Mouse (Mus musculus) heart, embryonic 12.5 days (tissue): ENCODE results near the gene Pemt. TPM values are rescaled to one million over a fixed set of nuclear protein-coding genes. Genes with fewer than 3 reads are reported as not detected.

ENCODE experiments used
- ATAC-seq: fragments of 200-750 bp; cut with Nextera tagmentation; 2 replicates; pipeline ENCODE4 v1.8.0; 2017; ENCODE audit warnings: moderate TSS enrichment, moderate library complexity; ENCODE audit not compliant: insufficient number of reproducible peaks, low FRiP score
- H3K27ac ChIP-seq: fragments of 300-500 bp; sonication (generic); 2 replicates; pipeline ENCODE4 v1.5.1; 2016; ENCODE audit warnings: mild to moderate bottlenecking, moderate library complexity; ENCODE audit not compliant: poor library complexity, severe bottlenecking
- H3K27me3 ChIP-seq: fragments of 300-500 bp; sonication (generic); replicated peaks from 2 replicates; pipeline ENCODE4 v1.6.1; 2016; ENCODE audit warnings: mild to moderate bottlenecking, moderate library complexity
- H3K36me3 ChIP-seq: fragments of 300-500 bp; sonication (generic); 2 replicates; pipeline ENCODE4 v1.6.1; 2016; ENCODE audit warnings: mild to moderate bottlenecking, moderate library complexity
- H3K4me1 ChIP-seq: fragments of 300-500 bp; sonication (generic); replicated peaks from 2 replicates; pipeline ENCODE4 v1.6.1; 2016; ENCODE audit warnings: mild to moderate bottlenecking
- H3K4me2 ChIP-seq: fragments of 300-500 bp; sonication (generic); 2 replicates; pipeline ENCODE4 v1.6.1; 2016; ENCODE audit warnings: mild to moderate bottlenecking, moderate library complexity
- H3K4me3 ChIP-seq: fragments of 300-500 bp; sonication (generic); 2 replicates; pipeline ENCODE4 v1.5.1; 2016; ENCODE audit warnings: mild to moderate bottlenecking
- H3K9ac ChIP-seq: fragments of 300-500 bp; sonication (generic); 2 replicates; pipeline ENCODE4 v1.6.1; 2016; ENCODE audit warnings: mild to moderate bottlenecking, moderate library complexity
- H3K9me3 ChIP-seq: fragments of 300-500 bp; sonication (generic); replicated peaks from 2 replicates; pipeline ENCODE4 v1.6.1; 2016; ENCODE audit warnings: mild to moderate bottlenecking, moderate library complexity
- WGBS: fragments of 180-500 bp; shearing (Covaris S2); methylation state at CpG from one replicate; pipeline ENCODE4 v1.1.7; 2016; 5-methylcytosine and 5-hydroxymethylcytosine counted together
- polyA plus RNA-seq: library from polyadenylated mRNA; unstranded; fragments of >200 nt; fragmentation: Nextera tagmentation; extraction: Ambion mirVana; gene quantifications from 2 replicates; pipeline ENCODE4 v1.2.1, GENCODE M21; 2016

Pemt gene
- polyA plus RNA-seq, 1 experiment from 2014 or later = 12.6 TPM

DNA sequence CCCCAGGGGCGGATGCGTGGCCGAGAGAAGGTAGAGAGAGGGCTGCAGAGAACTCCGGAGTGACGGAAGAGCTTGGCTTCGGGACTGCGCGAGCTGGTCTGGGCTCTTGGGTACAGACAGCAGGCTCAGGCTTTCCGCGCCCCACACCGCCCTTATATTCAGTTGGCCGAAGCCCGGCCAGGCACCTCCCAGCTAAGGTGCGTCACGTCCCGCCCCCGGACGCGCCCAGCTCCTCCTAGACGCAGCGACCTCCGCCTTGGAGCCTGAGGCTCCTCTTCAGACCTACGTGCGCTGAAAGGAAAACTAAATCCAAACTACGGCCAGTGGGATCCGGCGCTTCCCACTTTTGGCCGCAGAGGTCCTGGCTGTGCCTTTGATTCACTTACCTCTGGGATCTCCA lies 81.5 kb downstream of the Pemt start, which contains the start of gene Rasd1:
Rasd1 (minus strand) TSS at position 127 of the 400 bp plus-strand sequence.
- peaks cover 21% of the 10 kb centered on the region for H3K36me3 ChIP-seq
- under 1% methylated on average over 28 of the region's 28 CpGs for WGBS
- ATAC-seq = peak; percentile 83
- H3K27ac ChIP-seq = peak within 1 kb of the TSS; percentile 82
- H3K9me3 ChIP-seq = no peaks in the 10 kb centered on the region
- H3K4me1 ChIP-seq = peaks cover 62% of the 10 kb centered on the region
- peak within 1 kb of the TSS; percentile 63 for H3K4me3 ChIP-seq
- H3K27me3 ChIP-seq = no peaks in the 10 kb centered on the region
- peak within 1 kb of the TSS; percentile 97 for H3K4me2 ChIP-seq
- H3K9ac ChIP-seq = peak within 1 kb of the TSS; percentile 81

DNA sequence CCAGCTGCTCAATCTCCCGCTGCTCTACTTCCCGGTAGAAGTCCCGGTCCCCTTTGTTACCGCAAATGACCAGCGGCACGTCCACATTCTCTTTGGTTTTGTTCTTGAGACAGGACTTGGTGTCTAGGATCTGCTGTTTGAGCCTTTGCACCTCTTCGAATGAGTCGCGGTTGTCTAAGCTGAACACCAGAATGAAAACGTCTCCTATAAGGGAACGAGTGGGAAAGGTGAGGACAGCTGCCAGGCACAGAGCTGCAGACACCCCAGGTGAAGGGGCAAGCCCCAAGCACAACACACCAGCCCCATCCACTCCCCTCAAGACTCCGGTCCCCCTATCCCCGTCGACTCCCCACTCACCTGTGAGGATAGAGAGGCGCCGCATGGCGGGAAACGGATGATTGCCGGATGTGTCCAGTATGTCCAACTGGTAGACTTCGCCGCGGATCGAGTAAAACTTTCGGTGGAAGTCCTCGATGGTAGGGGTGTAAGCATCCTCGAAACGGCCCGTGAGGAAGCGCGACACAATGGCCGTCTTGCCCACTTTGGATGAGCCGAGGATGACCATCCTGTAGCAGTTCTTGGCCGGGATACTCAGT lies 82.0 kb downstream of the Pemt start:
- WGBS = under 1% methylated on average over 33 of the region's 33 CpGs
- no peaks in the 10 kb centered on the region for H3K27me3 ChIP-seq
- H3K4me1 ChIP-seq = peaks cover 67% of the 10 kb centered on the region
- peak overlapping the region; percentile 97 for H3K4me2 ChIP-seq
- H3K27ac ChIP-seq = peak overlapping the region; percentile 82; the same call in 1 of the 2 replicates
- peak overlapping the region; percentile 63 for H3K4me3 ChIP-seq
- no peaks in the 10 kb centered on the region for H3K9me3 ChIP-seq
- H3K36me3 ChIP-seq = peaks cover 21% of the 10 kb centered on the region
- H3K9ac ChIP-seq = peak overlapping the region; percentile 81
- 0 out of 2 replicates have a peak, but pooled peaks have one; percentile 13 for ATAC-seq

DNA sequence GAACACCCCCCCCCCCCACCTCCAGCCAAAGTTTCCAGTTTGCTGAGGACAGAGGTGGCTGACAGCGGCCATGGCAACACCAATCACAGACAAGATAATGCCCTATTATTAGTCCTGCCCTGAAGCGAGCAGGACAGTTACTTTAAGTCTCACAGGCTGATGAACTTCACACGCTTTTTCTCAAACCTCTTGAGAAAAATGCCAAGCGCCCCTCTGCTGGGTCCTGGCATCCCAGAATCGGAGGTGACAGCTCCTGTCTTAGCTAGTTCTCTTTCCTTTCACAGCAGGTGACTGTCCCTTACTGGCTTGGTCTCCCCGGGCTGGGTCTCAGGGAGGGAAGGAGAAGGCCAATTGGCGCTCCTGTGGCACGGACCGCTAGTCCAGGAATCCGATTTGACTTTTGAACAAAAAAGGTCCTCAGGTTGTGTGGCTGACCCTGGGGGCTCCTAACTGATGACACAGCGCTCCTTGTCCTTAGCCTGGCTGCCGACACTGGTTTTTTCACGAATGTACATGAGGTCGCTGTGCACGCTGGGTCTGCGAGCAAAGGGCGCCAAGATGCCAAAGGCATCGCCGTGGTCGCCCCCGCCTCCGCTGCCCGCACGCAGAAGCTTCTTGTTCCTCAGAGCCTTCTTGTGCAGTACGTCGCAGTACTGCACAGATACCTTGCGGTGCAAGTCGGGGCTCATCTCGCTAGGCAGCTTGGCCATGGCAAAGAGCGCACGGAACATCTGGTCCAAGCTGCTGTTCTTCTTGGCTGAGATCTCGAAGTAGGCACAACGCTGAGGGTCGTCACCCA lies 82.7 kb downstream of the Pemt start:
- peak overlapping the region; percentile 97 for H3K4me2 ChIP-seq
- H3K4me1 ChIP-seq = peaks cover 74% of the 10 kb centered on the region
- H3K9me3 ChIP-seq = no peaks in the 10 kb centered on the region
- H3K27ac ChIP-seq = 0 out of 2 replicates have a peak overlapping the region, but pooled peaks have one; percentile 30
- no peaks in the 10 kb centered on the region for H3K27me3 ChIP-seq
- peaks cover 21% of the 10 kb centered on the region for H3K36me3 ChIP-seq
- peak overlapping the region; percentile 81 for H3K9ac ChIP-seq
- WGBS = 7% methylated on average over 34 of the region's 34 CpGs
- ATAC-seq = no peak
- peak overlapping the region; percentile 63 for H3K4me3 ChIP-seq

DNA sequence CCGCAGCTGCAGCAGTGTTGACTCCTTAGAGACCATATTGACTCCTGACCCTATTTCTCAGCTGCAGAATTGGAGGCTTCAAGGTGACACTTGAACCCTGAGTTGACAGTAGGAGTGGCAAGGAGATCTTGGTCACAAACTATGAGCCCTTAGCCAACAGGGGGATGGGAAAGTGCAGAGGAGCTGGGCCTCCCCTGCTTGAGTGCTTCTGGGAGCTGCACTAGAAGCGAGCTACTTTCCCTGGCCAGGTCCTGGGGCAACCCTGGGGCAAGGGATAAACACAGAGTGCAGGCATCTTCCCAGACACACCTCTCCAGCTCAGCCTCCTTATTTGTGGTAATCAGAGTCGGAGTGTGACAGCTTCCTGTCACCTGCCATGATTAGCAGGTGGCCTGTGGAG lies 83.7 kb downstream of the Pemt start:
- peak overlapping the region; percentile 28; the same call in 1 of the 2 replicates for H3K9ac ChIP-seq
- 63% methylated on average over 3 of the region's 3 CpGs for WGBS
- peaks cover 77% of the 10 kb centered on the region for H3K4me1 ChIP-seq
- H3K27ac ChIP-seq = peak overlapping the region; percentile 30
- ATAC-seq = no peak
- H3K27me3 ChIP-seq = no peaks in the 10 kb centered on the region
- no peaks in the 10 kb centered on the region for H3K9me3 ChIP-seq
- H3K36me3 ChIP-seq = peaks cover 21% of the 10 kb centered on the region
- H3K4me2 ChIP-seq = peak overlapping the region; percentile 14; the same call in 1 of the 2 replicates
- H3K4me3 ChIP-seq = no peak overlapping the region

DNA sequence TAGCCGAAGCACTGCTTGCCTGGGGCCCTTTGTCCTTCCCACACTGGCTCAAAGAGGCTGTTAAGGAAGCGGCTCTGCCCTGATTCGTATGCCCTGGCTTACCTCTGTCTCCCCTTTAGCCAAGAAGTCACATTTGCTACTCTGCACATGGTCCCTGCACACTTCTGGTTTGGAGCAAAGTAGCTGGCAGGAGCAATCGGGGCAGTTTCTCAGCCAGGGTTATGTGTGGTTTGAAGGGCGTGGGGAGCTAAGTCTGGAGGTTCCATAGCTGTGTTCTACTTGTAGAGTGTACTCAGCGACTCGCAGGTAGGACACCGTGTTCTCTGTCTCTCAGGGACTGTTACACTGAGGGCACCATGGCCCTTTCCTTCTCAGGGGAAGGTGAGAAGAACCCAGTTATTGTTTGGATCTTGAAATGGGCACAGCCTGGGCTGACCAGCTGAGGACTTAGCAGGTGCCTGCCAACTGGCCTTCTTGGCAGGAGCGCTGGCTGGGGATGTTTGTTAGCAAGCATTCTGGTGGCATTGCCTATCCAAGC lies 84.9 kb downstream of the Pemt start:
- no peak overlapping the region for H3K4me3 ChIP-seq
- 56% methylated on average over 9 of the region's 9 CpGs for WGBS
- peaks cover 74% of the 10 kb centered on the region for H3K4me1 ChIP-seq
- peak overlapping the region; percentile 49; the same call in 1 of the 2 replicates for H3K9ac ChIP-seq
- peak overlapping the region; percentile 91 for H3K27ac ChIP-seq
- H3K36me3 ChIP-seq = peaks cover 21% of the 10 kb centered on the region
- peak overlapping the region; percentile 11 for H3K4me2 ChIP-seq
- ATAC-seq = no peak
- H3K9me3 ChIP-seq = no peaks in the 10 kb centered on the region
- H3K27me3 ChIP-seq = no peaks in the 10 kb centered on the region

DNA sequence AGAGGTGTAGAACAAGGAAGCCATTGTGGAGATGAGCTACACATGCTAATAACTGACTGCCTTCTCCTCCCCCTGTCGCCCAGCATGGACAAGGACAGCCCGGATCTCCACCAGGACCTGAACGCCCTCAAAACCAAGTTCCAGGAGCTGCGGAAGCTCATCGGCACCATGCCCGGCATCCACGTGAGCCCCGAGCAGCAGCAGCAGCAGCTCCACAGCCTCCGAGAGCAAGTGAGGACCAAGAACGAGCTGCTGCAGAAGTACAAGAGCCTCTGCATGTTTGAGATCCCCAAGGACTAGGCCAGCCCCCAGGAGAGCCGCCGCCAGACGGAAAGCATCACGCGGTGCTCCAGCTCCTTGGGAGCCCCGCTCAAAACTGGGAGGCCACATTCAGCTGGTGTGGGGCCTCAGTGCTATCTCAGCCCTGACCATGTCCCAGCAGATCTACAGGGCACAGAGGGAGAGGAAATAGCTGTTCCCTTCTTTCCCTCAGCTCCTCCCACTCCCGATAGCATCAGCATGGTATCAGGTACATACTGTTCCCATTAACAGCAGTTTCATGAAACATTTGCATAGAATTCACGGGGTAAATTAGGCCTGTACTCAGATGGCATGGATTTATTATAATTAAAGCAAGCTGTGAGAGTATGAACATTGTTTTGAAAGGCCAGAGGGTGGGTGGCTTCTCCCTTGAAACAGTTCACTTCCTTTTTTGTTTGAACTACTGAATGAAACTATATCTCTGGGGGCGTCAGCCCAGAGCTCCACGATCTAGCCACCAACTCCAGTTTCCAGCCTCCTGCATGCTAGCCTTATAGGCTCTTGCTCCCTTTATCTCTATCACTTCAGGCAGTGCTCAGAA lies 85.6 kb downstream of the Pemt start:
- Histone ChIP-seq H3K36me3 (peaks cover 25% of the 10 kb centered on the region), H3K9ac (peak overlapping the region; percentile 50; the same call in 1 of the 2 replicates), H3K4me3 (no peak overlapping the region), H3K4me2 (peak overlapping the region; percentile 11; the same call in 1 of the 2 replicates), H3K9me3 (no peaks in the 10 kb centered on the region), H3K27ac (peak overlapping the region; percentile 91), H3K4me1 (peaks cover 67% of the 10 kb centered on the region), H3K27me3 (no peaks in the 10 kb centered on the region)
- no peak for ATAC-seq
- WGBS = 52% methylated on average over 20 of the region's 20 CpGs

DNA sequence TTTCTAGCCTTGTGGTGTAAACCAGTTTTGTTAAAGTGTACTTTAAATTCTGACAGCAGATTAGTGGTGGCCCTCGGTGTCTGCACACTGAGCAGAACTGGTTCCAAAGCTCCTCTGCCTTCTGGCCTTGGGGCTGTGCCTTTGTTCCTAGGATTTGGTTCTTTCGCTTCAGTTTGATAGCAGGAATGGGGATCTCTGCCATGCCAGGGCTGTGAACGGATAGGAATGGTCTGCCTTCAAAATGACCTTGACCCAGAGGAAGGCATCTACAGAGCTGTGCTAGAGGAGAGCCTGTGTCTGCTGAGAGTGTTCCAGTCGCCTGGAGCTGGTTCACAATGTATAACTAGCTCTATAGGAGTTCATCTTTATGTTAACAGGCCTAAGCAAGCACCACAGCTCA lies 86.8 kb downstream of the Pemt start:
- peaks cover 27% of the 10 kb centered on the region for H3K36me3 ChIP-seq
- H3K4me2 ChIP-seq = no peak overlapping the region
- H3K27me3 ChIP-seq = no peaks in the 10 kb centered on the region
- no peak for ATAC-seq
- no peaks in the 10 kb centered on the region for H3K9me3 ChIP-seq
- WGBS = 57% methylated on average over 4 of the region's 4 CpGs
- peaks cover 61% of the 10 kb centered on the region for H3K4me1 ChIP-seq
- no peak overlapping the region for H3K4me3 ChIP-seq
- peak overlapping the region; percentile 91 for H3K27ac ChIP-seq
- H3K9ac ChIP-seq = peak overlapping the region; percentile 41; the same call in 1 of the 2 replicates

DNA sequence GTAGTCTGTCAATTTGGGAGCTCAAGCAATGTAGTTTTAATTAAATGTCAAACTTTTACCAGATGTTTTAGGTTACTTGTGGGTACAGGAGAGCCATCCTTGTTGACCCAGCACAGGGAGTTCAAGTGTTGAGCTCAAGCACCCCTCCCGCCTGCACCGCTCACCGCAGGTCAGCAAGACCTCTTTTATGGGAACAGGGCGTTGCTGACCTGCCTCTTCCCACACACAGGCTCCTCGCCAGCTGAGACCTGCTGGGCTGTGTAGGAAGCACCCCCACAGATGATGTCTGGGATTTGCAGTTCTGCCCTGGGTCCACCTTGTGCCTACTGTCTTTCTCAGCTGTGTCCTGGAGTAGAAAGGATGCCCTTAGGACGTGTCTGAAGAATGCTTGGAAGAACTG lies 89.5 kb downstream of the Pemt start:
- Histone ChIP-seq H3K4me3 (no peak overlapping the region), H3K9ac (no peak overlapping the region), H3K36me3 (peaks cover 16% of the 10 kb centered on the region; the same call in 1 of the 2 replicates), H3K4me2 (no peak overlapping the region), H3K27me3 (no peaks in the 10 kb centered on the region), H3K9me3 (no peaks in the 10 kb centered on the region), H3K4me1 (peaks cover 50% of the 10 kb centered on the region), H3K27ac (no peak overlapping the region)
- WGBS = 76% methylated on average over 6 of the region's 6 CpGs
- no peak for ATAC-seq

DNA sequence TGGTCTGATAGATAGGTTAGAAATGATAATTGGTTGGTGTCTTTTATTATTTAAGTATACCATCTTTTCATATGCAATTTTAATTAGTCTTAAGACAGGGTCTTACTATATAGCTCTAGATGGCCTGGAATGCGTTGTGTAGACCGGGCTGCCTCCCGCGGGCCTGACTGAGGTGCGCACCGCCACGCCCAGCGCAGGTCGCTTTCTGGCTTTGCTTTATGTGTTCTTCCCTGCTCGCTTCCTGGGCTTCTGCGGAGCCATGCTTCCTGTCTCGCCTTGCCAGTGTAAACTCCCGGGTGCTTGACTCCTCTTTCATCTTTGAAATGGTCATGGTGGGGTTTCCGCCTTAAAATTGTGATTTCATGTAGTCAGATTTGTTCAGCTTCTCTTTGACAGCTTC lies 93.4 kb downstream of the Pemt start:
- H3K9ac ChIP-seq = no peak overlapping the region
- no peak overlapping the region for H3K4me3 ChIP-seq
- 85% methylated on average over 14 of the region's 14 CpGs for WGBS
- H3K9me3 ChIP-seq = no peaks in the 10 kb centered on the region
- no peaks in the 10 kb centered on the region for H3K27me3 ChIP-seq
- H3K4me1 ChIP-seq = peaks cover 31% of the 10 kb centered on the region
- no peak overlapping the region for H3K27ac ChIP-seq
- ATAC-seq = no peak
- H3K36me3 ChIP-seq = peaks cover 6% of the 10 kb centered on the region; the same call in 1 of the 2 replicates
- no peak overlapping the region for H3K4me2 ChIP-seq

DNA sequence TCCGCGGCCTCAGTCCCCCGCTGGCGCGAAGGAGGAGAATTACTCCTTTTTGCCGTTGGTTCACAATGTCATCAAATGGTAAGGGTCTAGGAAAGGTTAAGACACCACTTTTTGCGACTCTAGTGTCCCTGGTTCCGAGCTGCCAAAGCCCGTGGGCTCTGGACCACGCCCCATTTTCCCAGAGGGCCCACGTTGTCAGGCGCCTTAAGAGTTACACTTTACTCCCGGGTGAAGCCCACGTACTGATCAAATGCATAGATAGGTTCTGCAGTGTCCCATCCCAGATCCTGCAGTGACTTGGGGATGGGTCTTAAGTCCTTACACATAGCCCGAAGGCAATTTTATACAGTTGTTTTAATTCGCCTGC lies 97.9 kb downstream of the Pemt start:
- Histone ChIP-seq H3K9ac (peak overlapping the region; percentile 96), H3K4me3 (peak overlapping the region; percentile 94), H3K9me3 (no peaks in the 10 kb centered on the region), H3K36me3 (no peaks in the 10 kb centered on the region), H3K4me2 (peak overlapping the region; percentile 74), H3K27ac (peak overlapping the region; percentile 74), H3K4me1 (peaks cover 35% of the 10 kb centered on the region), H3K27me3 (no peaks in the 10 kb centered on the region)
- peak; percentile 37 for ATAC-seq
- WGBS = 4% methylated on average over 16 of the region's 16 CpGs
